In genomic region chr4:119627317-119627716, GRCm38 (mm10) we compare ENCODE assay signal across 29 mouse cellular contexts. TPM values are rescaled to one million over a fixed set of nuclear protein-coding genes. Genes with fewer than 3 reads are reported as not detected.
DNase-seq lines count a peak whose midpoint lies in the region; ATAC-seq and TF ChIP-seq lines count a peak whose summit lies in the region.
"Had no signal": no experiment of that assay in that cellular context is flagged by ENCODE, and none has a peak within 500 bp of the region (broad histone marks: within the 10 kb centered on the region; RNA-seq: fewer than 3 reads in every experiment).

No protein-coding gene starts in this region.

- peaks cover 39% of the 10 kb centered on the region for H3K36me3 ChIP-seq in hindbrain, embryonic 12.5 days
- no peaks in the 10 kb centered on the region for H3K36me3 ChIP-seq in hindbrain, embryonic 11.5 days (ENCODE audit: control insufficient read depth, insufficient read depth, low read length)
- peaks cover 44% of the 10 kb centered on the region for H3K36me3 ChIP-seq in midbrain, embryonic 13.5 days

- H3K4me3 ChIP-seq in hindbrain, embryonic 12.5 days, result no peak overlapping the region
- H3K4me3 ChIP-seq in hindbrain, embryonic 11.5 days (ENCODE audit: low read depth, low read length), result no peak overlapping the region
- no peak overlapping the region for H3K4me3 ChIP-seq in midbrain, embryonic 13.5 days (replicated peaks)
- no peak overlapping the region for H3K4me3 ChIP-seq in lung, adult 2 months (replicated peaks; ENCODE audit: extremely low read depth, low read depth, low read length)
- H3K4me3 ChIP-seq: embryonic facial prominence, embryonic 12.5 days; intestine, embryonic 15.5 days; left cerebral cortex, adult 2 months; limb, embryonic 10.5 days; myocyte; stomach, embryonic 15.5 days had no signal

- TF ChIP-seq POLR2A in brain, embryonic 14.5 days (IDR thresholded peaks at IDR 0.05; ENCODE audit: borderline replicate concordance, extremely low read depth, insufficient read depth, insufficient read length, poor library complexity, severe bottlenecking), result no peak
- no peak for TF ChIP-seq POLR2A in lung, adult 2 months (IDR thresholded peaks at IDR 0.05; ENCODE audit: borderline replicate concordance, extremely low read depth, low read depth, low read length)

- ATAC-seq in hindbrain, embryonic 12.5 days (ENCODE audit: low FRiP score), result no peak
- no peak for ATAC-seq in hindbrain, embryonic 11.5 days (ENCODE audit: low FRiP score)
- no peak for ATAC-seq in midbrain, embryonic 13.5 days
- ATAC-seq: intestine, embryonic 15.5 days; liver, postnatal 0 days had no signal

- H3K27me3 ChIP-seq in hindbrain, embryonic 12.5 days, result no peaks in the 10 kb centered on the region
- no peaks in the 10 kb centered on the region for H3K27me3 ChIP-seq in hindbrain, embryonic 11.5 days (ENCODE audit: control insufficient read depth, insufficient read depth, low read length)
- H3K27me3 ChIP-seq in midbrain, embryonic 13.5 days, result no peaks in the 10 kb centered on the region
- H3K27me3 ChIP-seq: embryonic facial prominence, embryonic 12.5 days; intestine, embryonic 15.5 days; stomach, embryonic 15.5 days had no signal

- no peak overlapping the region for H3K9ac ChIP-seq in hindbrain, embryonic 12.5 days
- no peak overlapping the region for H3K9ac ChIP-seq in hindbrain, embryonic 11.5 days (ENCODE audit: low read depth, low read length)
- no peak overlapping the region for H3K9ac ChIP-seq in midbrain, embryonic 13.5 days (replicated peaks)
- H3K9ac ChIP-seq: embryonic facial prominence, embryonic 12.5 days; intestine, embryonic 15.5 days; liver, postnatal 0 days; stomach, embryonic 15.5 days had no signal

- DNase-seq in heart, adult 11 months, result peak; percentile 78
- DNase-seq in heart, postnatal 25 days (ENCODE audit: low spot score), result no peak
- no peak for DNase-seq in hindbrain, embryonic 11.5 days (ENCODE audit: low spot score)
- DNase-seq in brain, embryonic 14.5 days (ENCODE audit: low read depth), result peak; percentile 35
- no peak for DNase-seq in lung, adult 2 months
- no peak for DNase-seq in ovary, adult 18-20 months (ENCODE audit: low spot score)
- DNase-seq: adrenal gland, postnatal 14 days; cerebellum, adult 11 months; cerebellum, postnatal 10 days; gastrocnemius, postnatal 25 days; kidney, adult 9 months; kidney, postnatal 4 days; layer of hippocampus, adult 9-11 months; liver, postnatal 0 days; lung, postnatal 14 days; retina, postnatal 1 day; thymus, adult 2 months had no signal

- WGBS in hindbrain, embryonic 12.5 days, result 78% methylated on average over 4 of the region's 4 CpGs
- 82% methylated on average over 4 of the region's 4 CpGs for WGBS in hindbrain, embryonic 11.5 days
- 68% methylated on average over 4 of the region's 4 CpGs for WGBS in midbrain, embryonic 13.5 days
- WGBS in lung, adult 2 months, result 79% methylated on average over 4 of the region's 4 CpGs

- intact Hi-C loops in heart, postnatal 25 days (cut with DNase I), result loop anchor here (10.0 kb wide), 2 partner anchors 93 to 383 kb away; partner anchors contain the start of genes Foxj3 and Frg2f1

- no peak overlapping the region for H3K4me2 ChIP-seq in hindbrain, embryonic 12.5 days (replicated peaks)
- no peak overlapping the region for H3K4me2 ChIP-seq in hindbrain, embryonic 11.5 days (replicated peaks; ENCODE audit: low read depth, low read length)
- no peak overlapping the region for H3K4me2 ChIP-seq in midbrain, embryonic 13.5 days (replicated peaks)
- H3K4me2 ChIP-seq: embryonic facial prominence, embryonic 12.5 days; intestine, embryonic 15.5 days; stomach, embryonic 15.5 days had no signal

- H3K9me3 ChIP-seq in hindbrain, embryonic 12.5 days (replicated peaks), result no peaks in the 10 kb centered on the region
- no peaks in the 10 kb centered on the region for H3K9me3 ChIP-seq in hindbrain, embryonic 11.5 days (ENCODE audit: control insufficient read depth, low read length)
- H3K9me3 ChIP-seq in midbrain, embryonic 13.5 days, result no peaks in the 10 kb centered on the region
- H3K9me3 ChIP-seq: embryonic facial prominence, embryonic 12.5 days; G1E; intestine, embryonic 15.5 days; limb, embryonic 10.5 days; stomach, embryonic 15.5 days had no signal

- H3K27ac ChIP-seq in hindbrain, embryonic 12.5 days, result peak overlapping the region; percentile 12; the same call in 1 of the 2 replicates
- no peak overlapping the region for H3K27ac ChIP-seq in hindbrain, embryonic 11.5 days (ENCODE audit: low read depth, low read length)
- H3K27ac ChIP-seq in midbrain, embryonic 13.5 days, result peak overlapping the region; percentile 69
- H3K27ac ChIP-seq: embryonic facial prominence, embryonic 12.5 days; intestine, embryonic 15.5 days; left cerebral cortex, adult 2 months; limb, embryonic 10.5 days; stomach, embryonic 15.5 days had no signal

- H3K4me1 ChIP-seq in hindbrain, embryonic 12.5 days, result peaks cover 6% of the 10 kb centered on the region; the same call in 1 of the 2 replicates
- no peaks in the 10 kb centered on the region for H3K4me1 ChIP-seq in hindbrain, embryonic 11.5 days (replicated peaks; ENCODE audit: control insufficient read depth, insufficient read depth, low read length)
- H3K4me1 ChIP-seq in midbrain, embryonic 13.5 days (replicated peaks), result peaks cover 13% of the 10 kb centered on the region
- peaks cover 3% of the 10 kb centered on the region for H3K4me1 ChIP-seq in lung, adult 2 months (ENCODE audit: control insufficient read depth, insufficient read depth, low read length)
- H3K4me1 ChIP-seq: embryonic facial prominence, embryonic 12.5 days; intestine, embryonic 15.5 days; stomach, embryonic 15.5 days had no signal

- no peak for TF ChIP-seq CTCF in brain, embryonic 14.5 days (IDR thresholded peaks at IDR 0.05; ENCODE audit: borderline replicate concordance, extremely low read depth, insufficient read depth, insufficient read length)
- no peak for TF ChIP-seq CTCF in lung, adult 2 months (IDR thresholded peaks at IDR 0.05; ENCODE audit: insufficient read depth, low read length)

RNA-seq across cellular contexts. Expression of gene Guca2a, which starts 10.2 kb away (rescaled TPM):
- not detected for total RNA-seq in heart, postnatal 25 days (2021)
- polyA plus RNA-seq in hindbrain, embryonic 12.5 days (2016; fragmentation: Nextera tagmentation; extraction: Ambion mirVana), result not detected in 2 replicates
- not detected in 2 replicates for polyA plus RNA-seq in hindbrain, embryonic 11.5 days (2014; fragmentation: Nextera tagmentation; extraction: Ambion mirVana)
- 0.16 TPM in 1 of 2 replicates, not detected in the other for polyA plus RNA-seq in brain, embryonic 14.5 days (2012; rRNA removed)
- not detected in 2 replicates for polyA plus RNA-seq in midbrain, embryonic 13.5 days (2015; fragmentation: Nextera tagmentation; extraction: Ambion mirVana)
- polyA plus RNA-seq in lung, adult 2 months (2012; rRNA removed), result 23.0 TPM in 1 of 2 replicates, not detected in the other
- total RNA-seq: adrenal gland, postnatal 14 days; G1E; gastrocnemius, postnatal 25 days; heart, adult 8-10 months; left cerebral cortex, adult 2 months; liver, adult 2 months; megakaryocyte-erythroid progenitor cell, adult 5-6 weeks had no signal
- polyA plus RNA-seq: embryonic facial prominence, embryonic 12.5 days; G1E; limb, embryonic 10.5 days; liver, postnatal 0 days; myocyte had no signal

RNA-seq across cellular contexts. Expression of gene Guca2b, which starts 31.4 kb away (rescaled TPM):
- not detected for total RNA-seq in heart, postnatal 25 days (2021)
- polyA plus RNA-seq in hindbrain, embryonic 12.5 days (2016; fragmentation: Nextera tagmentation; extraction: Ambion mirVana), result not detected in 2 replicates
- polyA plus RNA-seq in hindbrain, embryonic 11.5 days (2014; fragmentation: Nextera tagmentation; extraction: Ambion mirVana), result not detected in 2 replicates
- polyA plus RNA-seq in brain, embryonic 14.5 days (2012; rRNA removed), result 2.5 TPM in 1 of 2 replicates, not detected in the other
- not detected in 2 replicates for polyA plus RNA-seq in midbrain, embryonic 13.5 days (2015; fragmentation: Nextera tagmentation; extraction: Ambion mirVana)
- polyA plus RNA-seq in lung, adult 2 months (2012; rRNA removed), result 0.46 TPM in 1 of 2 replicates, not detected in the other
- total RNA-seq: adrenal gland, postnatal 14 days; gastrocnemius, postnatal 25 days; left cerebral cortex, adult 2 months; liver, adult 2 months; megakaryocyte-erythroid progenitor cell, adult 5-6 weeks had no signal
- polyA plus RNA-seq: embryonic facial prominence, embryonic 12.5 days; G1E; limb, embryonic 10.5 days; liver, adult 2 months; liver, postnatal 0 days; myocyte had no signal

Comparison
In these comparisons a context has a peak if more than half of its experiments do, and no peak if none do; other contexts are left out.
1. DNase-seq: peak in heart, adult 11 months (single experiment) and brain, embryonic 14.5 days (single experiment); none in heart, postnatal 25 days (single experiment), hindbrain, embryonic 11.5 days (single experiment), lung, adult 2 months (single experiment) and ovary, adult 18-20 months (single experiment).